Mouse (Mus musculus) E14TG2a.4 (cell line): ENCODE measurements around the gene Pik3cg.

Experiments
- CTCF ChIP-seq: conservative IDR thresholded peaks from 2 replicates; pipeline ENCODE4 v1.5.1; 2014; ENCODE audit warnings: low read length
- POU5F1 ChIP-seq: IDR thresholded peaks from 2 replicates; pipeline ENCODE4 v1.6.1; 2014; ENCODE audit warnings: low read length, borderline replicate concordance

DNA sequence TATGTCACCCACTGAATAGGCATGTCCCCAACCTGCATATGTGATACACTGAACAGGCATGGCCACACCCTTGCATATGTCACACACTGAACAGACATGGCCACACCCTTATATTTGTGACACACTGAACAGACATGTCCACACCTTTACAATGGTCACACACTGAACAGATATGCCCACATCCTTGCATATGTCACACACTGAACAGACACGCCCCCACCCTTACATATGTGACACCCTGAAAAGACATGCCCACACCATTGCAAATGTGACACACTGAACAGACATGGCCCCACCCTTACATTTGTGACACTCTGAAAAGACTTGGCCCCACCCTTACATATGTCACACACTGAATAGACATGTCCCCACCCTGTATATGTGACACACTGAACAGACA, 35.1 kb upstream of the Pik3cg start:
- TF ChIP-seq CTCF (no peak), POU5F1 (no peak)
